Mouse (Mus musculus): ENCODE data around the gene Ablim1. TPM values are rescaled to one million over a fixed set of nuclear protein-coding genes. Genes with fewer than 3 reads are reported as not detected.

Ablim1 gene
- polyA plus RNA-seq, 1 experiment from 2014 or later = 52.8 TPM

DNA sequence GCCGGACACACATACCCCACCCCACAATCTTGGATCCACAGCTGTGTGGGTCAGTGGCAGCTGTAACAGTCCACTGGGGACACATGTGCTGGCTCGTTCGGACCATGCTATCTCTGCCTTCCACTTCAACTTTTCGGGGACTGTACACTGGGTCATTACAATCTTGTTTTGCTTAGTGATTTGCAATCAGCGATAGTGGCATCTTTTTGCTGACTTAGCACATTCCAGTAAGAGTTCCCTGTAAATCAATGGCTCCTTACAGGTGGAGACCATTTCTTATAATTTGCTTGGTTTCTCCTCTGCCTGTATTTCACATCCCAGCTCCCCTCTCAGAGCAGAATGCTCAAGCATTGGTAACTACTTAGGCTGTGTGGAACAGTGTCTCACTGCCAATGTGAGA, 140.7 kb downstream of the Ablim1 start:
- no peak overlapping the region for H3K4me2 ChIP-seq (ENCODE audit: low read length)
- no peaks in the 10 kb centered on the region for H3K27me3 ChIP-seq (ENCODE audit: control insufficient read depth, insufficient read depth, low read length)
- 95% methylated on average over 5 of the region's 5 CpGs for WGBS
- ATAC-seq (ENCODE audit: low FRiP score, low TSS enrichment) = no peak
- H3K4me1 ChIP-seq (ENCODE audit: control insufficient read depth, insufficient read depth, low read length) = no peaks in the 10 kb centered on the region
- no peaks in the 10 kb centered on the region for H3K9me3 ChIP-seq (ENCODE audit: control insufficient read depth, low read length)
- no peaks in the 10 kb centered on the region for H3K36me3 ChIP-seq (ENCODE audit: control insufficient read depth, insufficient read depth, low read length)
- no peak overlapping the region for H3K4me3 ChIP-seq (replicated peaks; ENCODE audit: low read depth, low read length)
- H3K27ac ChIP-seq (replicated peaks; ENCODE audit: low read depth, low read length) = no peak overlapping the region
- DNase-seq = no peak
- H3K9ac ChIP-seq (replicated peaks; ENCODE audit: low read length) = no peak overlapping the region

DNA sequence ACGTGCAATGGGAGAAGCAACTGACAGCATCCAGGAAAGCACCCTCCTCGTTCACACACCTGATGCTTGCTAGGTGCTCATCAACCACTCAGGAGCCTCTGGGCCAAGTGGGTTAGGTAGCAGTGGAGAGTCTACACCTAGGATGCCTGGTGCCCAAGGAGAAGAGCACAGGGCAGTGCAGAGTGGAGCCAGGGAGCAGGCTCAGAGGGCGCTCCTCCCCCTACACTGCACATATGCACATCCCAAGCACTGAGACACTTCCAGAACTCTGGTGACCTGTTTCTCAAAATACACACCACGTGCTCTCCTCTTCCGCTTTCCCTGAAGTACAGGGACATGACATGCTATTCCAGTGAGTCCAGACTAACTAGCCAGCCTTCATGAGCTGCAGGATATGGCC, 142.4 kb downstream of the Ablim1 start:
- no peaks in the 10 kb centered on the region for H3K9me3 ChIP-seq (ENCODE audit: control insufficient read depth, low read length)
- 87% methylated on average over 5 of the region's 5 CpGs for WGBS
- H3K36me3 ChIP-seq (ENCODE audit: control insufficient read depth, insufficient read depth, low read length) = no peaks in the 10 kb centered on the region
- DNase-seq (no peak), ATAC-seq (ENCODE audit: low FRiP score, low TSS enrichment) (no peak)
- no peak overlapping the region for H3K4me2 ChIP-seq (ENCODE audit: low read length)
- H3K4me3 ChIP-seq (replicated peaks; ENCODE audit: low read depth, low read length) = no peak overlapping the region
- no peak overlapping the region for H3K27ac ChIP-seq (replicated peaks; ENCODE audit: low read depth, low read length)
- no peak overlapping the region for H3K9ac ChIP-seq (replicated peaks; ENCODE audit: low read length)
- no peaks in the 10 kb centered on the region for H3K27me3 ChIP-seq (ENCODE audit: control insufficient read depth, insufficient read depth, low read length)
- no peaks in the 10 kb centered on the region for H3K4me1 ChIP-seq (ENCODE audit: control insufficient read depth, insufficient read depth, low read length)

DNA sequence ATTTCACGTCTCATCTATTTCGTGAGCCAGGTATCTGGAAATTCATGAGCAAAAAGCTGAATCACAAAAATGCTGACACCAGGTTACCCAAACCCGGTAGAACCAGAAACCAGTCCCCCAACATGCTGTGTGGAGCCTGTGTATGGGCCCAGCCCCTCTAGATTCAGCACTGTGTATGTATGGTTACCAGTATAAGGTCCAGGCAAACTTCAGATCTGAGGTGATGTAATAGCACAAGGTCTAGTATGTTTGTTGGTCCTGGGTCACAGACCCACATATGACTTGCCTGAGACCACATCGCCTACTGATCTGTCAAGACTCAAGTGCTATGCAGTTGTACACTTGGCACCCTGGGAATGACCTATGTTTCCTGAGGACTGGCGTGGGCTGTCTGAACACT, 143.8 kb downstream of the Ablim1 start:
- no peak overlapping the region for H3K27ac ChIP-seq (replicated peaks; ENCODE audit: low read depth, low read length)
- ATAC-seq (ENCODE audit: low FRiP score, low TSS enrichment) (no peak), DNase-seq (no peak)
- H3K4me3 ChIP-seq (replicated peaks; ENCODE audit: low read depth, low read length) = no peak overlapping the region
- no peaks in the 10 kb centered on the region for H3K36me3 ChIP-seq (ENCODE audit: control insufficient read depth, insufficient read depth, low read length)
- no peaks in the 10 kb centered on the region for H3K4me1 ChIP-seq (ENCODE audit: control insufficient read depth, insufficient read depth, low read length)
- no peak overlapping the region for H3K4me2 ChIP-seq (ENCODE audit: low read length)
- H3K9me3 ChIP-seq (ENCODE audit: control insufficient read depth, low read length) = no peaks in the 10 kb centered on the region
- H3K27me3 ChIP-seq (ENCODE audit: control insufficient read depth, insufficient read depth, low read length) = no peaks in the 10 kb centered on the region
- no peak overlapping the region for H3K9ac ChIP-seq (replicated peaks; ENCODE audit: low read length)
- 89% methylated on average over 5 of the region's 5 CpGs for WGBS

DNA sequence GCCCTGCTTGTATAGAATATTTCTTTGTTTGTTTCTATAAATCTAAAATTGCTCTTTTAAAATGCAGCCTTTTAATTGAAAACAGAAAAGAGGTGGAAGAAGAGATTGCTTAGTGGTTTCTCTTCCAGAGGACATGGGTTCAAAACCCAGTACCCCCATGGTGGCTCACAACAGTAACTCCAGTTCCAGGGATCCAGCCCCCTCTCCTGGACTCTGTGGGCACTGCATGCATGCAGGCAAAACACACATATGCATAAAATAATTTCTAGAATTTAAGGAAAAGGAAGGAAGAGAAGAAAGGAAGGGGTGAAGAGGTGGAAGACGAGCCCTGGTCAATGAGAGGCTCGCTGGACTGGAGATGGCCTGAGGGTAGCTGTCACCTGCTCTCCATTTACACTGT, 145.2 kb downstream of the Ablim1 start:
- H3K4me2 ChIP-seq (ENCODE audit: low read length) = no peak overlapping the region
- H3K4me3 ChIP-seq (replicated peaks; ENCODE audit: low read depth, low read length) = no peak overlapping the region
- DNase-seq (no peak), ATAC-seq (ENCODE audit: low FRiP score, low TSS enrichment) (no peak)
- WGBS = 98% methylated on average over 2 of the region's 2 CpGs
- H3K9me3 ChIP-seq (ENCODE audit: control insufficient read depth, low read length) = no peaks in the 10 kb centered on the region
- no peaks in the 10 kb centered on the region for H3K27me3 ChIP-seq (ENCODE audit: control insufficient read depth, insufficient read depth, low read length)
- no peaks in the 10 kb centered on the region for H3K36me3 ChIP-seq (ENCODE audit: control insufficient read depth, insufficient read depth, low read length)
- no peak overlapping the region for H3K9ac ChIP-seq (replicated peaks; ENCODE audit: low read length)
- no peaks in the 10 kb centered on the region for H3K4me1 ChIP-seq (ENCODE audit: control insufficient read depth, insufficient read depth, low read length)
- H3K27ac ChIP-seq (replicated peaks; ENCODE audit: low read depth, low read length) = no peak overlapping the region

DNA sequence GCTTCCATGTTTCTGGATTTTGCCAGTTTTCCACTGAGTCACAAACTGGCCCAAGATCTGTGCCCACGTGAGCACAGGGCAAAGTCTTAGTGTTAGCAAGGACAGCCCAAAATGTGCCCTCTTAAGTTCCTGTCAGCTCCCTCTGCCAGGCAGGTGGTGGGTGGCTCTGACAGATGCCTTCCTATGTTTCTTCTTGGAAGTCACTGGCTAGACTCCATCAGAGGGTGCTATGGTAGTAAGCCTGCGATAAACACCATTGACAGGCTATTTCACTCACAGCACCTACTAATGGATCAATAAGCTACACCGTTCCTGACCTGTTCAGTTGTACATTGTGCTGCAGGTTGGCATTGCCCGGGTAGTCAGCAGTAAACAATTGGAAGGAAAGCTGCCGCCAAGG, 147.0 kb downstream of the Ablim1 start:
- H3K27me3 ChIP-seq (ENCODE audit: control insufficient read depth, insufficient read depth, low read length) = no peaks in the 10 kb centered on the region
- 85% methylated on average over 5 of the region's 5 CpGs for WGBS
- H3K4me1 ChIP-seq (ENCODE audit: control insufficient read depth, insufficient read depth, low read length) = no peaks in the 10 kb centered on the region
- H3K4me3 ChIP-seq (replicated peaks; ENCODE audit: low read depth, low read length) = no peak overlapping the region
- ATAC-seq (ENCODE audit: low FRiP score, low TSS enrichment) (no peak), DNase-seq (no peak)
- no peak overlapping the region for H3K4me2 ChIP-seq (ENCODE audit: low read length)
- no peak overlapping the region for H3K27ac ChIP-seq (replicated peaks; ENCODE audit: low read depth, low read length)
- no peaks in the 10 kb centered on the region for H3K36me3 ChIP-seq (ENCODE audit: control insufficient read depth, insufficient read depth, low read length)
- H3K9me3 ChIP-seq (ENCODE audit: control insufficient read depth, low read length) = no peaks in the 10 kb centered on the region
- no peak overlapping the region for H3K9ac ChIP-seq (replicated peaks; ENCODE audit: low read length)

DNA sequence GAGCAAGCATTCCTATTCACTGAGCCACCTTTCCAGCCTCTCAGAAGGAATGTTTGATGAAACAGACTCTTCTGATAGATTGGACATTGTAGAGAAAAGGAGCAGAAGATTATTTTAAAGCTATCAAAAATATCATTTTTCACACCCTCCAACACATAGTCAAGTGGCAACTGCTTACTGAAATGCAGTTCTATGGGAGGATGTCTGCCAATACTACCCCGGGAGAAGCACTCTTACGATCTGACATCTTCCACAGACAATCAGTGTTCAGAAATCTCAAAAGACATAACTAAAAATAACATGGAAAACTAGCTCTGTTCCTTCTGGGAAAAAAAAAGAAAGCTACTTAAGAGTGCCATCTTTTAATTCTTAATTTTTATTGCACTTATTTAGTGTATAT, 149.8 kb downstream of the Ablim1 start:
- H3K27me3 ChIP-seq (ENCODE audit: control insufficient read depth, insufficient read depth, low read length) = no peaks in the 10 kb centered on the region

DNA sequence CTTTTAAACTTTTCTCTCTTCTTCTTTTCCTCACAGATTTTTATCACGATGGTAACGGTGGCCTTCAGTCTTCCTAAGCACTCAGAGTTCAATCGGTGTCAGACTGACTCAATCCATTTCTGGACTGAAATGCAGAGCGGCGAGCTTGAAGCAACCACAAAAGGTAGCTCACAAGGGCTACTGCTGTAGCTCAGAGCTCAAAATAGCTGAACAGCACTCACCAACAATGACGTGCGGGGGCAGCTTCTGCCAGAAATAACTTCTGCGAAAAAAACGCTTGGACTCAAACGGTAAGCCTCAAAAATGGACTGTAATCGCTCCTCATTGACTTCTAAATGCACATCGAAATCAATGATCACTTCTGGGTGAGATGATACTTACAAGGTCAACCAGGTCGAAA, 151.4 kb downstream of the Ablim1 start:
- H3K9ac ChIP-seq (replicated peaks; ENCODE audit: low read length) = no peak overlapping the region
- H3K27ac ChIP-seq (replicated peaks; ENCODE audit: low read depth, low read length) = no peak overlapping the region
- H3K9me3 ChIP-seq (ENCODE audit: control insufficient read depth, low read length) = no peaks in the 10 kb centered on the region
- DNase-seq = no peak
- no peaks in the 10 kb centered on the region for H3K36me3 ChIP-seq (ENCODE audit: control insufficient read depth, insufficient read depth, low read length)
- ATAC-seq (ENCODE audit: low FRiP score, low TSS enrichment) = no peak
- no peaks in the 10 kb centered on the region for H3K27me3 ChIP-seq (ENCODE audit: control insufficient read depth, insufficient read depth, low read length)
- no peaks in the 10 kb centered on the region for H3K4me1 ChIP-seq (ENCODE audit: control insufficient read depth, insufficient read depth, low read length)
- no peak overlapping the region for H3K4me2 ChIP-seq (ENCODE audit: low read length)
- WGBS = 82% methylated on average over 13 of the region's 13 CpGs
- H3K4me3 ChIP-seq (replicated peaks; ENCODE audit: low read depth, low read length) = no peak overlapping the region

More for the DNA sequence above, 149.8 kb downstream of the Ablim1 start:
- Histone ChIP-seq H3K4me1 (ENCODE audit: control insufficient read depth, insufficient read depth, low read length) (no peaks in the 10 kb centered on the region), H3K4me2 (ENCODE audit: low read length) (no peak overlapping the region), H3K9ac (replicated peaks; ENCODE audit: low read length) (no peak overlapping the region), H3K4me3 (replicated peaks; ENCODE audit: low read depth, low read length) (no peak overlapping the region), H3K9me3 (ENCODE audit: control insufficient read depth, low read length) (no peaks in the 10 kb centered on the region), H3K36me3 (ENCODE audit: control insufficient read depth, insufficient read depth, low read length) (no peaks in the 10 kb centered on the region), H3K27ac (replicated peaks; ENCODE audit: low read depth, low read length) (no peak overlapping the region)
- 78% methylated on average over 2 of the region's 2 CpGs for WGBS
- DNase-seq = no peak
- no peak for ATAC-seq (ENCODE audit: low FRiP score, low TSS enrichment)

DNA sequence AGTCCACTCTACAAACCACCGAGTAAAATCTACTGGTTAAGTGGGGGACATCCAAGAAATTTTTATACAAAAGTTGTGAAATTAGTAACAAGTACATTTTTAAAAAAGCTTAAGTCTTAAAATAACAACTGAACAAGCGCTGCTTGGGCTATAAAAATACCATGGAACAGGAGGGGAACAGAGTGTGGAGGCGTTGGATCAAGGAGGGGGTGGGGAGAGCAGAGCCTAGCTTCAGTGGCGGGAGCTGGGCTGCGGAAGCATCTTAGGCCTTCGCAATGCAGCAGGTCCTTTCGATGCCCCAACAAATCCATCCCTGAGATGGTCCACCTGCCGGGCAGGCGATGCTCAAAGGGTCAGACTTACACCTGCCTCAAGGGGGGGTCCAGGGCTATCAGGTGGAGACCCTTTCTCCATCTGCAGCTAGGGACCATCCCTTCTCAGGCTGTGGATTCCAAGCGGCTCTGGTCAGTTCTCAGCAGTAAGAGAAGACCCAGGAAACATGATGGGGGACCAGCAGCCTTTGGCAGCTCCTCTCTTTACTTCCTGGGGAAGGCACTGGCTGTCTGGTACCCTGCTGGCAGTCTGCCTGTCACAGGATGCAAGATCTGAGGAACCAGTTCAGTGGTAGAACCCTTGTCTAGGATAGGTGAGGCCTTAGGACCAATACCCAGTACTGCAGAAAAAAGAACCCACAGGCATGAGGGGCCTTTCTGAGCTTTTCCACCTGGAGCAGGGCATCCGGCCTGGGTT, 152.6 kb downstream of the Ablim1 start:
- Histone ChIP-seq H3K4me1 (ENCODE audit: control insufficient read depth, insufficient read depth, low read length) (no peaks in the 10 kb centered on the region), H3K9ac (replicated peaks; ENCODE audit: low read length) (no peak overlapping the region), H3K27ac (replicated peaks; ENCODE audit: low read depth, low read length) (no peak overlapping the region), H3K4me3 (replicated peaks; ENCODE audit: low read depth, low read length) (no peak overlapping the region), H3K4me2 (ENCODE audit: low read length) (no peak overlapping the region), H3K36me3 (ENCODE audit: control insufficient read depth, insufficient read depth, low read length) (no peaks in the 10 kb centered on the region), H3K27me3 (ENCODE audit: control insufficient read depth, insufficient read depth, low read length) (no peaks in the 10 kb centered on the region), H3K9me3 (ENCODE audit: control insufficient read depth, low read length) (no peaks in the 10 kb centered on the region)
- DNase-seq (no peak), ATAC-seq (ENCODE audit: low FRiP score, low TSS enrichment) (no peak)
- 83% methylated on average over 11 of the region's 11 CpGs for WGBS

DNA sequence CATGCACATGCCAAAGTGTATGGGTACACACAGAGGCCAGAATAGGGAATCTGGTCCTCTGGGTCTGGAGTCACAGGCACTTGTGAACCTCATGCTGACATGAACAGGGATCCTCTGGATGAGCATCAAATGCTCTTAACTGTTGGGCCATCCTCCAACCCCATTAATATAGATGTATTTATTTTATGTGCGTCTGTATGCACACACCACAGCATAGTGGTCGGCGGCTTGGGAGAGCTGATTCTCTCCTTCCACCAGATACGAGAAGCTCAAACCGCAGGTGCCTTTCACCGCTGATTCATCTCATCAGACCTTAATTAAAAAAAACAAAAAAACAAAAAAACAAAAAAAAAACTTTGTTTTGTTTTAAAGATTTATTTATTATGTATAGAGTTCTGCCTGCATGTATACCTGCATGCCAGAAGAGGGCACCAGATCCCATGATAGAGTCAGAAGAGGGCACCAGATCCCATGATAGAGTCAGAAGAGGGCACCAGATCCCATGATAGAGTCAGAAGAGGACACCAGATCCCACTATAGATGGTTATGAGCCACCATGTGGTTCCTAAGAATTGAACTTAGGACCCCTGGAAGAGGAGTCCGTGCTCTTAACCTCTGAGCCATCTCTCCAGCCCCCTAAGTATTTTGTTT, 153.6 kb downstream of the Ablim1 start:
- Histone ChIP-seq H3K27ac (replicated peaks; ENCODE audit: low read depth, low read length) (no peak overlapping the region), H3K36me3 (ENCODE audit: control insufficient read depth, insufficient read depth, low read length) (no peaks in the 10 kb centered on the region), H3K4me1 (ENCODE audit: control insufficient read depth, insufficient read depth, low read length) (no peaks in the 10 kb centered on the region), H3K4me3 (replicated peaks; ENCODE audit: low read depth, low read length) (no peak overlapping the region), H3K9me3 (ENCODE audit: control insufficient read depth, low read length) (no peaks in the 10 kb centered on the region), H3K27me3 (ENCODE audit: control insufficient read depth, insufficient read depth, low read length) (no peaks in the 10 kb centered on the region; the same call in 1 of the 2 replicates), H3K9ac (replicated peaks; ENCODE audit: low read length) (no peak overlapping the region), H3K4me2 (ENCODE audit: low read length) (no peak overlapping the region)
- 67% methylated on average over 7 of the region's 7 CpGs for WGBS
- DNase-seq (peak; percentile 66), ATAC-seq (ENCODE audit: low FRiP score, low TSS enrichment) (no peak)
